Mouse (Mus musculus) R1 (cell line): Measurements from ENCODE around the gene Vamp2.
A peak's percentile ranks its signal among the peaks of the same experiment; 100 is the strongest.

ENCODE experiments used
- DNase-seq: peaks from one replicate; pipeline ENCODE4 v3.0.0-alpha.2; 2018; ENCODE audit warnings: low read depth, low spot score

Vamp2 gene

DNA sequence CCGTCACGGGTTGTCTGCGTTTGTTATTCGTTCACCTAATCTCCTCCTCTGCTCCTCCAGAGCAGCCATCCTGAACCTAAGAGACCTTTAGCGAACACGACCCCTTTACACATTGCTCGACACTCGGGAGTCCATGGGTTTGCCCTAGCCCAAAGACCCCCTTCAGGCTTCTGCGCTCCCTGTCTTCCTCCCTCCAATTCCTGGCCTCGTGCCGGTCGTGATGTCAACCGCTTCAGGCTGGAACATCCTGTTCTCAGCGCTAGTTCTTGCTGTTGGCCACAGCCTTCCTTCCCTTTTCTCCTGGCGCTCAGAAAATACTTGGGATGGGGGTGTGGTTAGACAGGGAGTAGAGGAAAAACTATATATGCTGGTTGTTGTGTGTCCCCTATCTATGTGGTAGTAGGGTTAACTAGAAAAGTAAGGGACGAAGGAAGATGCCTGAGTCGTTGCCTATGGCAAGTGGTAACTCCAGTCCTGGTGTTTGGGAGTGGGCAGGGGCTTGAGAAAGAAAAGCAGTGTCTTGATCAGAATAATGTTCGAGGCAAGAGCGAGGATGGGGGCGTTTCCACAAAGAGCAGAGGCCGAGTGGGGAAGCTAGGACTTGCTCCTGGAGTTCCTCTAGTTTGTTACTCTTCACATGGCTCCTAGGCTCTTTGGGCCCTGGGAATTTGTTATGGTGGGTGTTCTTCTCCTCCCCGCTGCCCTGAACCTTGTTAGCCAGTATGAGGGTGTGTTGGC lies 11.1 kb downstream of the Vamp2 start:
- DNase-seq = no peak

GRCm38 (mm10) chr11:69099915-69100345 lies 11.6 kb downstream of the Vamp2 start:
- DNase-seq = peak; percentile 88

DNA sequence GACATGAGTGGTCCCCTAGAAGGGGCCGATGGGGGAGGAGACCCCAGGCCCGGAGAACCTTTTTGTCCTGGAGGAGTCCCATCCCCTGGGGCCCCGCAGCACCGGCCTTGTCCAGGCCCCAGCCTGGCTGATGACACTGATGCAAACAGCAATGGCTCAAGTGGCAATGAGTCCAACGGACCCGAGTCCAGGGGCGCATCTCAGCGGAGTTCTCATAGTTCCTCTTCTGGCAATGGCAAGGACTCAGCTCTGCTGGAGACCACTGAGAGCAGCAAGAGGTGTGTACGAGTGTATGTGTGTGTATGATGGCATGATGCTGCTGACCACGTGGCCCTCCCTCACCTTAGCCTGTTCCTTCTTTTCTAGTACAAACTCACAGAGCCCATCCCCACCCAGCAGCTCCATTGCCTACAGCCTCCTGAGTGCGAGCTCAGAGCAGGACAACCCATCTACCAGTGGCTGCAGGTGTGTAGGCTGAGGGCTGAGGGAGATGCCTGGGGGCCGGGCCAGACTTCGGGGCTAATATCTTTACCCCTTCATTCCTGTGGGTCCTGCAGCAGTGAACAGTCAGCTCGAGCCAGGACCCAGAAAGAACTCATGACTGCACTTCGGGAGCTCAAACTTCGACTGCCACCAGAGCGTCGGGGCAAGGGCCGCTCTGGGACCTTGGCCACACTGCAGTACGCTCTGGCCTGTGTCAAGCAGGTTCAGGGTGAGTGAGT lies 12.5 kb downstream of the Vamp2 start:
- no peak for DNase-seq

- DNase-seq = no peak
These were observed 13.5 kb downstream of the Vamp2 start for GRCm38 (mm10) chr11:69101604-69102402.

DNA sequence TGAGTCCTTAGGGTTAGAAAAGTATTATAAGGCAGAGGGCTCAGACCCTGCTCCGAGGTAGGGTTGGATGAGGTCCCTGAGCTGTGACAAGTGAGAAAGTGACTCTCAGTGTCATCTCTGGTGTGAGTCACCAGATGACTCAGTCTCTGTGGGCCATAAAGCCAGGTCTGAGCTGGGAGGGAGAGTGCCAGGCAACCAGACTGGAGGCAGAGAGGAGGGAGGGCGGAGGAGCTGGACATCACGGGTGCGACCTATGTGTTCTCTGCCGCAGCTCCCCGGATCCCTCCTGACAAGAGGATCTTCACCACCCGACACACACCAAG lies 14.1 kb downstream of the Vamp2 start:
- DNase-seq = no peak

DNA sequence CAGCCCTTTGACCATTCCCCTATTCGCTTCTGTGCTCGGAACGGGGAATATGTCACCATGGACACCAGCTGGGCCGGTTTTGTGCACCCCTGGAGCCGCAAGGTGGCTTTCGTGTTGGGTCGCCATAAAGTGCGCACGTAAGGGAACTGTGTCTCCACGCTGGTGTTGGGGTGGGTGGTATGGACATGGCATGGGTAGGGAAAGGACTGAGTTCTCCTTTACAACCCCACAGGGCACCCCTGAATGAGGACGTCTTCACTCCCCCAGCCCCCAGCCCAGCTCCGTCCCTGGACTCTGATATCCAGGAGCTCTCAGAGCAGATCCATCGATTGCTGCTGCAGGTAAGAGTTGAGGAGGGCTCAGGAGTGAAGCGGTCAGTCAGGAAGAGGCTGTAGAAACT lies 14.8 kb downstream of the Vamp2 start:
- no peak for DNase-seq

- DNase-seq = no peak
These were observed 15.5 kb downstream of the Vamp2 start for GRCm38 (mm10) chr11:69103531-69104435.

DNA sequence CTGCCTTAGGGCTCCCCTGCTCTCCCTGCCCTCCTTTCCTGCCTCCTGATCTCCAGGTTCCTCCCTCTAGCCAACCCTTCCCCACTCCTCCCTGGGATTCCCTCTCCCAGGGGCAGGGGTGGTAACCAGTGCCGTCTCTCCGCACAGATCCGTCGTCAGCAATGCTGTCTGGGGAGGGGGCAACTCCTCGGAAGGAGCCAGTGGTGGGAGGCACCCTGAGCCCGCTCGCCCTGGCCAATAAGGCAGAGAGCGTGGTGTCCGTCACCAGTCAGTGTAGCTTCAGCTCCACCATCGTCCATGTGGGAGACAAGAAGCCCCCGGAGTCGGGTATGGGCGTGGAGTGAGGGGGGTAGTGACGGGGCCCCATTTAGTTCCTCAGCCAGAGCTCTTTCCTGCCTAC lies 16.2 kb downstream of the Vamp2 start:
- no peak for DNase-seq

DNA sequence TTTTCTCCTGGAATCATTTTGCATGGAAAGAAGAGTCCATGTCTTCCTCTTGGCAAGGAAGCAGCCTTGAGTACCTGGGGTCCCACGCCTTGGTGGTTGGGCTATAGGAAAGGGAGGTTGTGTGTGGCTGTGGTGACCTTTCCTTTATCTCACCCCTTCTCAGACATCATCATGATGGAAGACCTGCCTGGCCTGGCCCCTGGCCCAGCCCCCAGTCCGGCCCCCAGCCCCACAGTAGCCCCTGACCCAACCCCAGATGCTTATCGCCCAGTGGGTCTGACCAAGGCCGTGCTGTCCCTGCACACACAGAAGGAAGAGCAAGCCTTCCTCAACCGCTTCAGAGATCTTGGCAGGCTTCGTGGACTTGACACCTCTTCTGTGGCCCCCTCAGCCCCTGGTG lies 16.9 kb downstream of the Vamp2 start:
- no peak for DNase-seq

DNA sequence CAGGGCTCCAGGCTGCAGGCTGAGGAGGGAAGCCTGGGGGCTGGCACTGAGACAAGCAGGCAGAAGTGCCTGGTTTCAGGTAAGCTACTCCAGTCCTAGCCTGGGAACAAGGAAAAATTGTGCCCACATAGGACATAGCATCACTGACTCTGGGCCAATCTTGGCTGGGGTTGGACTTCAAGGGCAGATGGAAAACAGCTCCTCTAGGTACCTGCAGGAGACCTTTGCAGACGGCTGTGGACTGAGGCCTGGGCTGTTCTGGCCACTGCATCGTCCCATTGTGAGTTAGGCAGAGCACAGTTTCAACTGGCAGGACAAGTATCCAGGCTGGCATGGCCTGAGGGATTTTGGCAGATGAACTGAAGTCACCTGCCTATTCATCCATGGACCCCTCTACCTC lies 17.5 kb downstream of the Vamp2 start:
- DNase-seq = no peak

GRCm38 (mm10) chr11:69106299-69106698 lies 18.0 kb downstream of the Vamp2 start:
- no peak for DNase-seq

DNA sequence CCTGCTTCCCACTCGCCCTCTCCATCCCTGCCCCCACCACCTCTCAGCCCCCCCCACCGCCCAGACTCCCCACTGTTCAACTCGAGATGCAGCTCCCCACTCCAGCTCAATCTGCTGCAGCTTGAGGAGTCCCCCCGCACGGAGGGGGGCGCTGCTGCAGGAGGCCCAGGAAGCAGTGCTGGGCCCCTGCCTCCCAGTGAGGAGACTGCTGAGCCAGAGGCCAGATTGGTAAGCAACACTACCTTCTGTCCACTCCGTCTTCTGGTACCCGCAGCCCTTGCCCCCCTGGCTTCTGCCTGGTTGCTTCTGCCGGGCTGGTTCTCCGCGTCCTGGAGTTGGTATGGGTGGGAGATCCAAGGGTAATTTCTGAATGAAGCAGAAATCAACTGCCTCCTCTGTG lies 18.6 kb downstream of the Vamp2 start:
- DNase-seq = no peak

- DNase-seq = no peak
These were observed 19.4 kb downstream of the Vamp2 start for GRCm38 (mm10) chr11:69107676-69108075.

- no peak for DNase-seq
These were observed 19.9 kb downstream of the Vamp2 start for GRCm38 (mm10) chr11:69108223-69108622.

DNA sequence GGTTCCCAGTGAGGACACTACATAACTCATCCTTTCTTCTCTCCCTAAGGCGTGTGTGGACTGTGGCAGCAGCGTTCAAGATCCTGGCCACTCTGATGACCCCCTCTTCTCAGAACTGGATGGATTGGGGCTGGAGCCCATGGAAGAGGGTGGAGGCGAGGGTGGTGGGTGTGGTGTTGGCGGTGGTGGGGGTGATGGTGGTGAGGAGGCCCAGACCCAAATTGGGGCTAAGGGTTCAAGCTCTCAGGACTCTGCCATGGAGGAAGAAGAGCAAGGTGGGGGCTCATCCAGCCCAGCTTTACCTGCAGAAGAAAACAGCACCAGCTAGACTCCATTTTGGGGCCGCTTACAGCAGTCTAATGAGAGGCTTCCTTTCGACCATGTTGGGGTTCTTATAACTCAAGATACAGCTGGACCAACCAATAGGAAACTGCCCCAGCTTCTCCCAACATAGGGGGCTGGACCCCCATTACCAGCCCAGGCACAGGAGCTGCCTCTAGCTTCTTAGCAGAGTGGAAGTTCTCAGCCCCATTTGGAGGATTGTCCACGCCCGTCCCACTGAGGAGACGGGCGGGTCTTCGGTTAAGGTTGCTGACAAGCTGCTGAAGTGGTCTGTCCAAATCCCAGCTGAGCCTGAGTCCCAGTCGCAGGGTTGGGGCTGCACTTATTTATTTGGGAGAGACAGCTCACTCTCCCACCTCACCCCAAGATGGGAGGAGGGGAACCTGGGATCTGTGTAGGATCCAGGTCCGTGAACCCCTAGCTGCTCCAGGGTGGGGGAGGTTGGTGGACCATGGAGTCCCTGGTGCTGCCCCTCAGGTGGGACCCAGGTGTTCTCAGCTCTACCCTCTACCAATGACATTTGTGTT lies 21.0 kb downstream of the Vamp2 start:
- DNase-seq = no peak

- peak; percentile 93 for DNase-seq
These were observed 22.2 kb downstream of the Vamp2 start for GRCm38 (mm10) chr11:69110319-69111046.

DNA sequence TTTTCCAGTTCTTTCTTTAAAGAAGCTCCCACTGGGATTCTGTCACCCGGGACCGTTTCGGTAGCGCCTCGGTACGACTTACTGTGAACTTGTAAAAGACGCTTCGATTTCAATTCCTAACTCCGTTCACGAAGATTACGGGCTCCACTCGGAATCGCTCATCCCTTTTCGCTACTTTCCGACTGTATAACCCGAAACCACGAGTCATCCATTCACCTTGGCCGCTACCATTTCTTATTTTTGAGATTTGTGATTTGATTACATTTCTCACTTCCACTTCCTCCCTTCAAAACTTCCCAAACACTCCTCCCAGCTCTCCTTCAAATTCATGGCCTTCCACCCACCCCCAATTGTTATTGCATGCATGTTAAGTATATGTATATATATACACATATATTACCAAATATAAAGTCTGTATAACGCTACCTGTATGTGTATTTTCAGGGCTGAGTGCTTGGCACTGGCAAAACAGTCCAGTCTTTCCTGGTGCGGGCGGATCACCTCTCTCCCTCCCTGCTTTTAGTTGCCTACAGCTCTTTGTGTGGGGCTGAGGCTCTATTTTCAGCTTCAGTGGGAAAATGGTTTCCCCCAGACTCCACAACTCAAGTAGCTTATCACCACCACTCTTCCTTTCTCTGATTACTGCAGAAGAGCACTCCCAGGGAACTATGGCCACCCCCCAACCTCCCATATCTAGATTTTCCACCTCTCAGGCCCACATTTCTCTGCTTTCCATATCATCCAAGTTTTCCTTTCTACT lies 22.9 kb downstream of the Vamp2 start:
- no peak for DNase-seq

DNA sequence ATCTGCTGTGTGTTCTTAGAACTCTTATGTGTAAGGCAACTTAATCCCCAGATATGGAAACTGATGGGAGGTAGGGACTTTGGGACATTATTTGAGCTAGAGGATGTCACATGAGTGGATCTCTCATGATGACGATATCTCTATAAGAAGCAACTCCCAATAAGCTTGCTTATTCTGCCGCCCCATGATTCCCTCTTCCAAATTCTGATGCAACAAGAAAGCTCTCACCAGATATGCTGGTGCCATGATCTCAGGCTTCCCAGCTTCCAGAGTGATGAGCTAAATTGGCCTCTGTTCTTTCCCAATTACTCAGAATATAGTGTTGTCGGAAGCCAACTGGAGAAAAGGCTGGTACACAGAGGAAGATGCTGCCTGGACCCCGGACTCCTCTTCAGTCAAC lies 23.6 kb downstream of the Vamp2 start:
- no peak for DNase-seq

- no peak for DNase-seq
These were observed 25.7 kb downstream of the Vamp2 start for GRCm38 (mm10) chr11:69114018-69114417.
